Mouse (Mus musculus): Measurements from ENCODE around the gene Olfr918. TPM values are rescaled to one million over a fixed set of nuclear protein-coding genes. Genes with fewer than 3 reads are reported as not detected.

Olfr918 gene
- total RNA-seq (2012; rRNA removed) = not detected in 2 replicates

GRCm38 (mm10) chr9:38674501-38674900 lies at the start of gene Olfr918:
Gene Olfr918 (minus strand): TSS chr9:38674601.
- peaks cover 0 to 3% of the 10 kb centered on the region in 2 experiments; a peak in 1 of 4 replicates for H3K4me1 ChIP-seq (ENCODE audit: control insufficient read depth in 2 of 2, insufficient read depth in 2 of 2, low read length in 2 of 2, poor library complexity in 1 of 2)
- no peak within 1 kb of the TSS for H3K9ac ChIP-seq (ENCODE audit: insufficient read depth, low read depth, low read length, poor library complexity, severe bottlenecking)
- no peak for DNase-seq (ENCODE audit: low read depth, low spot score)
- H3K36me3 ChIP-seq (ENCODE audit: control insufficient read depth, insufficient read depth, low read length, poor library complexity, severe bottlenecking) = no peaks in the 10 kb centered on the region
- no peak within 1 kb of the TSS for H3K27ac ChIP-seq (ENCODE audit: insufficient read depth, low read depth, low read length, poor library complexity, severe bottlenecking)
- H3K9me3 ChIP-seq (ENCODE audit: control insufficient read depth, insufficient read depth, low read depth, low read length) = no peaks in the 10 kb centered on the region
- in situ Hi-C loops (cut with MboI; ENCODE audit: low sequenced_read_pairs in 2 of 2, unreplicated experiment in 2 of 2) = no loop called here
- TF ChIP-seq HCFC1 (IDR thresholded peaks at IDR 0.05; ENCODE audit: borderline replicate concordance, insufficient read depth, low read length) (no peak), CHD2 (IDR thresholded peaks at IDR 0.05; ENCODE audit: low read depth, low read length) (no peak), ZC3H11A (IDR thresholded peaks at IDR 0.05; ENCODE audit: borderline replicate concordance, low read depth, low read length) (no peak), MAFK (IDR thresholded peaks at IDR 0.05; ENCODE audit: insufficient read depth, low read depth, low read length) (no peak)
- no peak within 1 kb of the TSS for H3K4me3 ChIP-seq (ENCODE audit: insufficient read depth in 1 of 2, low read depth in 1 of 2, low read length in 2 of 2, poor library complexity in 1 of 2, severe bottlenecking in 1 of 2)

DNA sequence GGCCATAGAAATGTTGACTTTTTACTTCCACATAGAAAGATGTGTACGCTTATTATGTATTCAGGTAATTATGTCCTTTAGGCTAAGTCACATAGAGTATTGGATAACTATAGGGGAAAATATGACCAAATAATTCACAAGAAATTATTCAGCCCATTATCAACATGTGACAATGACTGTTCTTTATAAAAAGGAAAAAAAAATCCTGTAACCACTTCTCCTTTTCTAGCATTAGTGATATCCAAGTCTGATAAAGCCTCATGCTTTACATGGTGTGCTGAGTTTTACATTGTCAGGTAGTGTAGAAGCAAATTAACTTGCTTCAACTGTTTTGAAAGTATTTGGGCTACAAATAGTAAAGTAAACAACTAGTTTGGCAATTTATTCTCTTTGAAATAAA lies 49.6 kb upstream of the Olfr918 start:
- no peaks in the 10 kb centered on the region for H3K9me3 ChIP-seq (ENCODE audit: control insufficient read depth, insufficient read depth, low read depth, low read length)
- H3K36me3 ChIP-seq (ENCODE audit: control insufficient read depth, insufficient read depth, low read length, poor library complexity, severe bottlenecking) = no peaks in the 10 kb centered on the region
- no peak for DNase-seq (ENCODE audit: low read depth, low spot score)
- TF ChIP-seq ZNF384 (IDR thresholded peaks at IDR 0.05; ENCODE audit: low read depth, low read length) (no peak), HCFC1 (IDR thresholded peaks at IDR 0.05; ENCODE audit: borderline replicate concordance, insufficient read depth, low read length) (no peak)
- H3K9ac ChIP-seq (ENCODE audit: insufficient read depth, low read depth, low read length, poor library complexity, severe bottlenecking) = no peak overlapping the region
- H3K4me1 ChIP-seq (ENCODE audit: control insufficient read depth in 2 of 2, insufficient read depth in 2 of 2, low read length in 2 of 2, poor library complexity in 1 of 2) = no peaks in the 10 kb centered on the region
- H3K4me3 ChIP-seq (ENCODE audit: insufficient read depth in 1 of 2, low read depth in 1 of 2, low read length in 2 of 2, poor library complexity in 1 of 2, severe bottlenecking in 1 of 2) = no peak overlapping the region
- H3K27ac ChIP-seq (ENCODE audit: insufficient read depth, low read depth, low read length, poor library complexity, severe bottlenecking) = no peak overlapping the region
- in situ Hi-C loops (cut with MboI; ENCODE audit: low sequenced_read_pairs in 2 of 2, unreplicated experiment in 2 of 2) = no loop called here

- no peaks in the 10 kb centered on the region for H3K36me3 ChIP-seq (ENCODE audit: control insufficient read depth, insufficient read depth, low read length, poor library complexity, severe bottlenecking)
- peak overlapping the region; percentile 5 to 75; a peak in 3 of 4 replicates for H3K4me3 ChIP-seq (ENCODE audit: insufficient read depth in 1 of 2, low read depth in 1 of 2, low read length in 2 of 2, poor library complexity in 1 of 2, severe bottlenecking in 1 of 2)
- no peak overlapping the region for H3K9ac ChIP-seq (ENCODE audit: insufficient read depth, low read depth, low read length, poor library complexity, severe bottlenecking)
- peak; percentile 6 for DNase-seq (ENCODE audit: low read depth, low spot score)
- no peaks in the 10 kb centered on the region for H3K4me1 ChIP-seq (ENCODE audit: control insufficient read depth in 2 of 2, insufficient read depth in 2 of 2, low read length in 2 of 2, poor library complexity in 1 of 2)
- TF ChIP-seq MAFK (IDR thresholded peaks at IDR 0.05; ENCODE audit: insufficient read depth, low read depth, low read length) (no peak), HCFC1 (IDR thresholded peaks at IDR 0.05; ENCODE audit: borderline replicate concordance, insufficient read depth, low read length) (no peak), ZNF384 (IDR thresholded peaks at IDR 0.05; ENCODE audit: low read depth, low read length) (no peak), CHD2 (IDR thresholded peaks at IDR 0.05; ENCODE audit: low read depth, low read length) (no peak), ZC3H11A (IDR thresholded peaks at IDR 0.05; ENCODE audit: borderline replicate concordance, low read depth, low read length) (no peak)
- no peaks in the 10 kb centered on the region for H3K9me3 ChIP-seq (ENCODE audit: control insufficient read depth, insufficient read depth, low read depth, low read length)
- in situ Hi-C loops (cut with MboI; ENCODE audit: low sequenced_read_pairs in 2 of 2, unreplicated experiment in 2 of 2) = no loop called here
- H3K27ac ChIP-seq (ENCODE audit: insufficient read depth, low read depth, low read length, poor library complexity, severe bottlenecking) = no peak overlapping the region
Observed at GRCm38 (mm10) chr9:38718927-38719441, 44.6 kb upstream of the Olfr918 start.

DNA sequence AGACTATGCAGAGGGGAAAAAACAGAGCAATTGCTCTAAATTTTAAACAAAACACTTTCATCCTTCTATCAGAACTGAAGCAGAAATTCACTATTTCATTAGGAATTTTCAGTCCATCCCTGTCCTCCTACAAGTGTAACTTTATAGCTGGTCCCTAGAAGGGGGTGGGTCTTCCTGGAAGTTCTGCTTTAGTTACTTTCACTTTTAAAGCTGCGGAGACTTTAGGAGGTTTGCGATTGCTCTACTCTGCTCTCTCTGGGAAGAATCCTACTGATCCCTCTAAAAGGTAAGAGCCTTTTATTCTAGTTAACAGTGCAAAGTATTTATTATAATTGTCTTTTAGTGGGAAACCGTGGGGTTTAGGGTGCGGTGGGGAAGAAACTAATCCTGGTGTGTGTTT lies 43.7 kb upstream of the Olfr918 start, which contains the start of gene Vwa5a:
TSS of gene Vwa5a (plus strand) at position 167 of the 400 bp plus-strand sequence.
- H3K9me3 ChIP-seq (ENCODE audit: control insufficient read depth, insufficient read depth, low read depth, low read length) = no peaks in the 10 kb centered on the region
- no peak within 1 kb of the TSS for H3K9ac ChIP-seq (ENCODE audit: insufficient read depth, low read depth, low read length, poor library complexity, severe bottlenecking)
- H3K27ac ChIP-seq (ENCODE audit: insufficient read depth, low read depth, low read length, poor library complexity, severe bottlenecking) = no peak within 1 kb of the TSS
- H3K4me3 ChIP-seq (ENCODE audit: insufficient read depth in 1 of 2, low read depth in 1 of 2, low read length in 2 of 2, poor library complexity in 1 of 2, severe bottlenecking in 1 of 2) = peak within 1 kb of the TSS; percentile 5 to 75; a peak in 3 of 4 replicates
- in situ Hi-C loops (cut with MboI; ENCODE audit: low sequenced_read_pairs in 2 of 2, unreplicated experiment in 2 of 2) = no loop called here
- TF ChIP-seq MAFK (IDR thresholded peaks at IDR 0.05; ENCODE audit: insufficient read depth, low read depth, low read length) (no peak), ZNF384 (IDR thresholded peaks at IDR 0.05; ENCODE audit: low read depth, low read length) (no peak), CHD2 (IDR thresholded peaks at IDR 0.05; ENCODE audit: low read depth, low read length) (no peak), HCFC1 (IDR thresholded peaks at IDR 0.05; ENCODE audit: borderline replicate concordance, insufficient read depth, low read length) (no peak), ZC3H11A (IDR thresholded peaks at IDR 0.05; ENCODE audit: borderline replicate concordance, low read depth, low read length) (no peak)
- peak; percentile 12 for DNase-seq (ENCODE audit: low read depth, low spot score)
- H3K36me3 ChIP-seq (ENCODE audit: control insufficient read depth, insufficient read depth, low read length, poor library complexity, severe bottlenecking) = no peaks in the 10 kb centered on the region
- no peaks in the 10 kb centered on the region for H3K4me1 ChIP-seq (ENCODE audit: control insufficient read depth in 2 of 2, insufficient read depth in 2 of 2, low read length in 2 of 2, poor library complexity in 1 of 2)

GRCm38 (mm10) chr9:38672887-38673286 lies 1.5 kb downstream of the Olfr918 start:
- no peaks in the 10 kb centered on the region for H3K9me3 ChIP-seq (ENCODE audit: control insufficient read depth, insufficient read depth, low read depth, low read length)
- TF ChIP-seq CHD2 (IDR thresholded peaks at IDR 0.05; ENCODE audit: low read depth, low read length) = no peak
- no peak for TF ChIP-seq MAFK (IDR thresholded peaks at IDR 0.05; ENCODE audit: insufficient read depth, low read depth, low read length)
- no peak for TF ChIP-seq ZC3H11A (IDR thresholded peaks at IDR 0.05; ENCODE audit: borderline replicate concordance, low read depth, low read length)
- no peak for TF ChIP-seq ZNF384 (IDR thresholded peaks at IDR 0.05; ENCODE audit: low read depth, low read length)
- no peak for TF ChIP-seq HCFC1 (IDR thresholded peaks at IDR 0.05; ENCODE audit: borderline replicate concordance, insufficient read depth, low read length)
- H3K4me3 ChIP-seq (ENCODE audit: insufficient read depth in 1 of 2, low read depth in 1 of 2, low read length in 2 of 2, poor library complexity in 1 of 2, severe bottlenecking in 1 of 2) = no peak overlapping the region
- peaks cover 0 to 3% of the 10 kb centered on the region in 2 experiments; a peak in 1 of 4 replicates for H3K4me1 ChIP-seq (ENCODE audit: control insufficient read depth in 2 of 2, insufficient read depth in 2 of 2, low read length in 2 of 2, poor library complexity in 1 of 2)
- DNase-seq (ENCODE audit: low read depth, low spot score) = no peak
- in situ Hi-C loops (cut with MboI; ENCODE audit: low sequenced_read_pairs in 2 of 2, unreplicated experiment in 2 of 2) = no loop called here
- H3K27ac ChIP-seq (ENCODE audit: insufficient read depth, low read depth, low read length, poor library complexity, severe bottlenecking) = no peak overlapping the region
- no peak overlapping the region for H3K9ac ChIP-seq (ENCODE audit: insufficient read depth, low read depth, low read length, poor library complexity, severe bottlenecking)
- H3K36me3 ChIP-seq (ENCODE audit: control insufficient read depth, insufficient read depth, low read length, poor library complexity, severe bottlenecking) = no peaks in the 10 kb centered on the region

All from ES-E14 (cell line).